In the genomic region with DNA sequence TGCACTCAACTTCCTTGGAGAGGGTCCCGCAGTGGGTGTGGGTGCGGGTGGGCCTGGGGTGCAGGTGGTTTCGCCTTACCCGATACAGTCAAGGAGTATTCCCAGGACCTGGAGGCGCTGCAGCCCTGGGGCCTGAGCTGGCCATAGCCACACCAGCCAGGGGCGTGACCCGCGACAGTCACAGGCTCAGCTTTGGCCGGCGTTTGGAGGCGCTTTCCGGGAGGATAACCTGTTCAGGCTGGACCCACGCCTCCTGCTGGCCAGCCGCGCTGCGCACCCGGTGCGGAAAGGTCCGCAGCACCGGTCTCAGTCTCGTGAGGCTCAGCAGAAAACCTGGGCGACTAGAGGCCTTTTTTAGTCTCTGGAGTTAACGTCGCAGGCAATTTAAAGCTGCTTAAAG, we compare ENCODE assay signal across 8 mouse cellular contexts. TPM values are rescaled to one million over a fixed set of nuclear protein-coding genes. Genes with fewer than 3 reads are reported as not detected.
DNase-seq lines count a peak whose midpoint lies in the region; ATAC-seq and TF ChIP-seq lines count a peak whose summit lies in the region.

No protein-coding gene starts in this region.

- 2% methylated on average over 24 of the region's 24 CpGs for WGBS in embryonic facial prominence, embryonic 10.5 days
- 5% methylated on average over 24 of the region's 24 CpGs for WGBS in kidney, adult 2 months
- WGBS in lung, embryonic 14.5 days, result 3% methylated on average over 24 of the region's 24 CpGs

- intact Hi-C loops in left cerebral cortex, postnatal 25 days (cut with DNase I), result loop anchor here (10.0 kb wide), 1 partner anchor 909 kb away; no protein-coding TSS in a partner anchor

- H3K9ac ChIP-seq in lung, embryonic 14.5 days, result no peak overlapping the region

- no peak overlapping the region for H3K4me3 ChIP-seq in layer of hippocampus, adult 2 months
- peak overlapping the region; percentile 47 for H3K4me3 ChIP-seq in embryonic facial prominence, embryonic 10.5 days
- no peak overlapping the region for H3K4me3 ChIP-seq in kidney, adult 2 months (ENCODE audit: insufficient read depth, low read depth, low read length)
- H3K4me3 ChIP-seq in lung, embryonic 14.5 days (ENCODE audit: low read depth, low read length), result peak overlapping the region; percentile 11; the same call in 1 of the 2 replicates

- DNase-seq in layer of hippocampus, adult 2 months (ENCODE audit: low spot score in 2 of 2), result no peak
- DNase-seq in layer of hippocampus, postnatal 14 days (ENCODE audit: low spot score in 2 of 2), result no peak
- DNase-seq in embryonic facial prominence, embryonic 10.5 days (ENCODE audit: low spot score), result peak; percentile 86
- DNase-seq in heart, adult 9 months (ENCODE audit: low spot score in 2 of 2), result peak; percentile 11 to 16
- DNase-seq in kidney, adult 2 months, result peak; percentile 61
- peak; percentile 86 for DNase-seq in lung, embryonic 14.5 days
- peak; percentile 73 for DNase-seq in ovary, postnatal 36 days (ENCODE audit: low spot score)
- DNase-seq in left cerebral cortex, postnatal 25 days (ENCODE audit: low spot score in 2 of 2), result no peak

- no peaks in the 10 kb centered on the region for H3K9me3 ChIP-seq in embryonic facial prominence, embryonic 10.5 days
- no peaks in the 10 kb centered on the region for H3K9me3 ChIP-seq in lung, embryonic 14.5 days (ENCODE audit: low read depth, low read length)

- peak; percentile 67 for TF ChIP-seq CTCF in layer of hippocampus, adult 2 months (conservative IDR thresholded peaks at IDR 0.05)
- peak; percentile 66 for TF ChIP-seq CTCF in kidney, adult 2 months (conservative IDR thresholded peaks at IDR 0.05; ENCODE audit: insufficient read depth, insufficient read length, low read depth, low read length)
- TF ChIP-seq CTCF in lung, embryonic 14.5 days (IDR thresholded peaks at IDR 0.05; ENCODE audit: low read depth), result peak; percentile 91

- peaks cover 41% of the 10 kb centered on the region for H3K27me3 ChIP-seq in embryonic facial prominence, embryonic 10.5 days (replicated peaks; ENCODE audit: low read depth, poor library complexity, severe bottlenecking)
- no peaks in the 10 kb centered on the region for H3K27me3 ChIP-seq in kidney, adult 2 months (replicated peaks; ENCODE audit: control insufficient read depth, insufficient read depth, low read length)
- peaks cover 6% of the 10 kb centered on the region; the same call in 1 of the 2 replicates for H3K27me3 ChIP-seq in lung, embryonic 14.5 days (ENCODE audit: insufficient read depth, low read length)

- no peaks in the 10 kb centered on the region for H3K36me3 ChIP-seq in embryonic facial prominence, embryonic 10.5 days (replicated peaks)
- H3K36me3 ChIP-seq in kidney, adult 2 months (ENCODE audit: control insufficient read depth, insufficient read depth, low read length), result no peaks in the 10 kb centered on the region
- H3K36me3 ChIP-seq in lung, embryonic 14.5 days (ENCODE audit: insufficient read depth), result no peaks in the 10 kb centered on the region

- peak overlapping the region; percentile 58 for H3K4me2 ChIP-seq in lung, embryonic 14.5 days

- TF ChIP-seq POLR2A in kidney, adult 2 months (IDR thresholded peaks at IDR 0.05; ENCODE audit: low read depth, low read length), result no peak

- H3K4me1 ChIP-seq in embryonic facial prominence, embryonic 10.5 days, result peaks cover 11% of the 10 kb centered on the region
- no peaks in the 10 kb centered on the region for H3K4me1 ChIP-seq in kidney, adult 2 months (ENCODE audit: control insufficient read depth, insufficient read depth, low read length)
- H3K4me1 ChIP-seq in lung, embryonic 14.5 days (ENCODE audit: insufficient read depth), result no peaks in the 10 kb centered on the region

- no peak overlapping the region for H3K27ac ChIP-seq in layer of hippocampus, adult 2 months
- H3K27ac ChIP-seq in embryonic facial prominence, embryonic 10.5 days (replicated peaks), result no peak overlapping the region
- no peak overlapping the region for H3K27ac ChIP-seq in kidney, adult 2 months (ENCODE audit: insufficient read depth, low read depth, low read length)
- H3K27ac ChIP-seq in lung, embryonic 14.5 days (ENCODE audit: low read depth), result no peak overlapping the region

- ATAC-seq in lung, embryonic 14.5 days (ENCODE audit: insufficient read depth), result peak; percentile 76

RNA-seq across cellular contexts. Expression of gene Fgg, which starts 12.2 kb away (rescaled TPM):
- total RNA-seq in layer of hippocampus, adult 2 months (2021), result under 1 TPM; 0.20 to 0.27 TPM
- not detected for total RNA-seq in layer of hippocampus, postnatal 14 days (2021)
- 0.16 and 0.18 TPM in 2 replicates for polyA plus RNA-seq in embryonic facial prominence, embryonic 10.5 days (2016; fragmentation: Nextera tagmentation; extraction: Ambion mirVana)
- polyA plus RNA-seq in kidney, adult 2 months (2012; rRNA removed), result 7.7 and 9.6 TPM in 2 replicates
- polyA plus RNA-seq in lung, embryonic 14.5 days (2014; fragmentation: Nextera tagmentation; extraction: Ambion mirVana), result not detected in 2 replicates
- total RNA-seq in left cerebral cortex, postnatal 25 days (2021), result not detected

RNA-seq across cellular contexts. Expression of gene Fga, which starts 30.5 kb away (rescaled TPM):
- total RNA-seq in layer of hippocampus, adult 2 months (2021), result not detected
- not detected for total RNA-seq in layer of hippocampus, postnatal 14 days (2021)
- polyA plus RNA-seq in embryonic facial prominence, embryonic 10.5 days (2016; fragmentation: Nextera tagmentation; extraction: Ambion mirVana), result not detected in 2 replicates
- 5.0 and 5.5 TPM in 2 replicates for polyA plus RNA-seq in kidney, adult 2 months (2012; rRNA removed)
- 0.11 and 0.20 TPM in 2 replicates for polyA plus RNA-seq in lung, embryonic 14.5 days (2014; fragmentation: Nextera tagmentation; extraction: Ambion mirVana)
- not detected for total RNA-seq in left cerebral cortex, postnatal 25 days (2021)

RNA-seq across cellular contexts. Expression of gene Fgb, which starts 54.3 kb away (rescaled TPM):
- total RNA-seq in layer of hippocampus, adult 2 months (2021), result not detected
- not detected for total RNA-seq in layer of hippocampus, postnatal 14 days (2021)
- polyA plus RNA-seq in embryonic facial prominence, embryonic 10.5 days (2016; fragmentation: Nextera tagmentation; extraction: Ambion mirVana), result not detected in 2 replicates
- 1.1 and 1.5 TPM in 2 replicates for polyA plus RNA-seq in kidney, adult 2 months (2012; rRNA removed)
- 0.09 TPM in 2 replicates for polyA plus RNA-seq in lung, embryonic 14.5 days (2014; fragmentation: Nextera tagmentation; extraction: Ambion mirVana)
- total RNA-seq in left cerebral cortex, postnatal 25 days (2021), result not detected

RNA-seq across cellular contexts. Expression of gene Plrg1, which starts 60.0 kb away (rescaled TPM):
- total RNA-seq in layer of hippocampus, adult 2 months (2021), result 10 to 100 TPM; 50.3 to 50.6 TPM
- 10 to 100 TPM; 43.6 to 44.4 TPM for total RNA-seq in layer of hippocampus, postnatal 14 days (2021)
- 133 and 139 TPM in 2 replicates for polyA plus RNA-seq in embryonic facial prominence, embryonic 10.5 days (2016; fragmentation: Nextera tagmentation; extraction: Ambion mirVana)
- 33.1 and 33.3 TPM in 2 replicates for polyA plus RNA-seq in kidney, adult 2 months (2012; rRNA removed)
- polyA plus RNA-seq in lung, embryonic 14.5 days (2014; fragmentation: Nextera tagmentation; extraction: Ambion mirVana), result 114 and 115 TPM in 2 replicates
- 10 to 100 TPM; 38.6 to 41.9 TPM for total RNA-seq in left cerebral cortex, postnatal 25 days (2021)

Comparison
In these comparisons a context has a peak if more than half of its experiments do, and no peak if none do; other contexts are left out.
1. DNase-seq: peak in embryonic facial prominence, embryonic 10.5 days (single experiment), heart, adult 9 months (2 of 2), kidney, adult 2 months (single experiment), lung, embryonic 14.5 days (single experiment) and ovary, postnatal 36 days (single experiment); none in layer of hippocampus, adult 2 months (0 of 2), layer of hippocampus, postnatal 14 days (0 of 2) and left cerebral cortex, postnatal 25 days (0 of 2).
2. H3K4me3 ChIP-seq: peak in embryonic facial prominence, embryonic 10.5 days (single experiment) and lung, embryonic 14.5 days (single experiment); none in layer of hippocampus, adult 2 months (single experiment) and kidney, adult 2 months (single experiment).
3. Peak in every context shown above with its lines, with median percentiles within 50 percentile points of each other: CTCF ChIP-seq.